Mouse (Mus musculus): ENCODE measurements around the gene 1700001C02Rik. TPM values are rescaled to one million over a fixed set of nuclear protein-coding genes. Genes with fewer than 3 reads are reported as not detected.

The 1700001C02Rik gene
- polyA plus RNA-seq, 1 experiment from 2014 or later, result 0.94 TPM

DNA sequence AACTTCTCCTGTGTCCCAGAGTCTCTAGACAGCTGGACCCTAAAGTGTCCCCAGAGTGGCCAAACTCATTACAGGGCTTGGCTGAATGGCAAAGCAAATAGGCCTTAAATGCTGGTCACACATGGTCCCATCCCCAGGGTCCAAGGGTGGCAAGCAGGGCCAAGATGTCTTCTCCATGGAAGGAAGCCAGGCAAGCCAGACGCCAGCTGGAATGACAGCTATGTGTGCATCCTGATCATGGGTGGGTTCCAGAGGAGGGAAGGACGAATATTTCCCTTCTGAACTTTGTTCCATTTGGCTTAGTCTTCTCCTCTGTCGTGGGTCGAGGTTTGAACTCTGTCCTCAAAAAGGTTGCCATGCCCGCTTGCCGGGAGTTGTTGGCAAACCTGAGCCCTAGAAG lies 19.3 kb downstream of the 1700001C02Rik start:
- H3K9me3 ChIP-seq (ENCODE audit: control insufficient read depth, low read length), result no peaks in the 10 kb centered on the region
- H3K4me1 ChIP-seq (replicated peaks; ENCODE audit: control insufficient read depth, insufficient read depth, low read length), result no peaks in the 10 kb centered on the region
- no peak overlapping the region for H3K27ac ChIP-seq (ENCODE audit: low read length)
- WGBS, result 90% methylated on average over 6 of the region's 6 CpGs
- ATAC-seq, result no peak
- H3K4me2 ChIP-seq (ENCODE audit: low read length), result no peak overlapping the region
- H3K36me3 ChIP-seq (ENCODE audit: control insufficient read depth, insufficient read depth), result no peaks in the 10 kb centered on the region
- H3K27me3 ChIP-seq (replicated peaks; ENCODE audit: control insufficient read depth, insufficient read depth, low read length), result no peaks in the 10 kb centered on the region
- H3K9ac ChIP-seq (replicated peaks; ENCODE audit: low read depth, low read length), result no peak overlapping the region
- H3K4me3 ChIP-seq (replicated peaks; ENCODE audit: low read length), result no peak overlapping the region

DNA sequence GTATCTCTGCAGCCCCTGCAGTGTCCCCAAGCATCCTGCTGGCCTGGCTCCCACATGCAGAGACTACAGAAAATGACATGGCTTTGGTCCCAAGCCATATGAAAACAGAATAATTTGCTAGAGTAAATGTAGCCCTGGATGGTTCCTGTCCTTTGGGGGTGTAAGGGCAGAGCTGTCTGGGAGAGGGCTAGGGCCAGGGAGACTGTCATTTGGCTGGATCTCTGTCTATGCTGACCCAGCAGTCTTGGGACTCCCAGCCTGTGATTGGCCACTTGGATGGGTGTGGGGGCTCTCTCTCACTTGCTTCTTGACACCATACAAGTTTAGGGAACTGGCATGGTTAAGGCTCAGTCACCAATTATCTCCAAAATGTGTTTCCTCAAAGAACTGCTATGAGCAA lies 24.4 kb downstream of the 1700001C02Rik start:
- H3K4me3 ChIP-seq (replicated peaks; ENCODE audit: low read length), result no peak overlapping the region
- H3K27ac ChIP-seq (ENCODE audit: low read length), result no peak overlapping the region
- no peaks in the 10 kb centered on the region for H3K4me1 ChIP-seq (replicated peaks; ENCODE audit: control insufficient read depth, insufficient read depth, low read length)
- no peak for ATAC-seq
- no peak overlapping the region for H3K9ac ChIP-seq (replicated peaks; ENCODE audit: low read depth, low read length)
- H3K9me3 ChIP-seq (ENCODE audit: control insufficient read depth, low read length), result no peaks in the 10 kb centered on the region
- H3K4me2 ChIP-seq (ENCODE audit: low read length), result no peak overlapping the region
- H3K36me3 ChIP-seq (ENCODE audit: control insufficient read depth, insufficient read depth), result no peaks in the 10 kb centered on the region
- no peaks in the 10 kb centered on the region for H3K27me3 ChIP-seq (replicated peaks; ENCODE audit: control insufficient read depth, insufficient read depth, low read length)

DNA sequence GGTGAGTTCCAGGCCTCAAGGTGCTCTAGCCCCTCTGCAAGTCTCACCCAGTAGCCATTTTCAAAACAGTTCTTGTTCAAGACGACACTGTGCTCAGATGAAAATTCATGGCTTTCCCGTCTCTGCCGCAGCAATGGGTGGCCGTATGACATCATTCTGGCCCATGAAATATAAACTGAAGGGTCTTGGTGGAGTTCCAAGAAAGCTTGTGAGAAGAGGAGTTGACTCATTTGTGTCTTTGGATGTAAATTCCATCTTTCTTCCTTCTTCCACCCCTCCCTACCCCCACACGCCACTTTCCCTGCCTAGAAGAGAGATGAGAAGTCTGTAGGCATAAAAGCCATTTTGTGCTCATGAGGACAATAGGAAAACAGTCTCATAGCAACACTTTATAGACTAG lies 25.0 kb downstream of the 1700001C02Rik start:
- no peaks in the 10 kb centered on the region for H3K27me3 ChIP-seq (replicated peaks; ENCODE audit: control insufficient read depth, insufficient read depth, low read length)
- no peak overlapping the region for H3K4me2 ChIP-seq (ENCODE audit: low read length)
- H3K9ac ChIP-seq (replicated peaks; ENCODE audit: low read depth, low read length), result no peak overlapping the region
- 70% methylated on average over 5 of the region's 5 CpGs for WGBS
- H3K4me3 ChIP-seq (replicated peaks; ENCODE audit: low read length), result no peak overlapping the region
- H3K9me3 ChIP-seq (ENCODE audit: control insufficient read depth, low read length), result no peaks in the 10 kb centered on the region
- H3K4me1 ChIP-seq (replicated peaks; ENCODE audit: control insufficient read depth, insufficient read depth, low read length), result no peaks in the 10 kb centered on the region
- no peak for ATAC-seq
- no peak overlapping the region for H3K27ac ChIP-seq (ENCODE audit: low read length)
- H3K36me3 ChIP-seq (ENCODE audit: control insufficient read depth, insufficient read depth), result no peaks in the 10 kb centered on the region

DNA sequence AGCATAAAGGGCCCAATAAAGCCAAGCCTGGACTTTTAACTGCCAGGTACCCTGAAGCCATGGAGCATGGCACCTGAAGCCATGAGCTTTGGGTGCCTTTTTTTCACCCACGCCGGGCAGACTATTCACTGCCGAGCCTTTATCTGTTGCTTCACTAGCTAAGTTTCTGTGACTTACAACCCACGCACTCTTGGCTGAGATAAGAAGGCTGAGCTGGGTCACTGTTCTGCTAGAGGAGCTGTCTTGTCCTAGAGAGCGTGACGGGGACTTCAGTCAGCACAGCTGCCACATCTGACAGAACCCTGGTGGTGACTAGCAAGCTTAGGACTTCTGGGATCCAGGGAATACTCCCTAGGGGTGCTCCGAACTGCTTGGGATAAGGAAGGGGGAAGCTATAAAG lies 27.9 kb downstream of the 1700001C02Rik start:
- ATAC-seq, result no peak
- no peaks in the 10 kb centered on the region for H3K27me3 ChIP-seq (replicated peaks; ENCODE audit: control insufficient read depth, insufficient read depth, low read length)
- 82% methylated on average over 7 of the region's 7 CpGs for WGBS
- H3K9ac ChIP-seq (replicated peaks; ENCODE audit: low read depth, low read length), result no peak overlapping the region
- no peaks in the 10 kb centered on the region for H3K36me3 ChIP-seq (ENCODE audit: control insufficient read depth, insufficient read depth)
- H3K4me2 ChIP-seq (ENCODE audit: low read length), result no peak overlapping the region
- H3K4me1 ChIP-seq (replicated peaks; ENCODE audit: control insufficient read depth, insufficient read depth, low read length), result no peaks in the 10 kb centered on the region
- no peaks in the 10 kb centered on the region for H3K9me3 ChIP-seq (ENCODE audit: control insufficient read depth, low read length)
- no peak overlapping the region for H3K4me3 ChIP-seq (replicated peaks; ENCODE audit: low read length)
- no peak overlapping the region for H3K27ac ChIP-seq (ENCODE audit: low read length)

DNA sequence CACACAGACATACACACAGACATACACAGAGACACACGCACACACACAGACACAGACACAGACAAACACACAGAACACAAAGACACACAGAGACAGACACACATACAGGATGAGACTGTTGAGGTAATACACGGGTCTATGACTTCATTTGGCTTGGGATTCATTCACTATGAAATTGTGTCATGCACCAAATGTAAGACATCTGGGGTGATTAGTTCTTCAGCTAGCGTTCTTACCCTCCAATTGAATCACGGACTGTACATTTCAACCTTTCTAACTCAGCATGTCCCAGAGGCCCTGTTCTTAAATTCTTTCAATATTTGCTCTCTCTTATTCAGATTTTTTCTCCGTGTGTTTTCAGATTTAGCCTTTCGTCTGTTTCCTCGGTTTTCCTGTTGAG lies 28.8 kb downstream of the 1700001C02Rik start:
- Histone ChIP-seq H3K36me3 (ENCODE audit: control insufficient read depth, insufficient read depth) (no peaks in the 10 kb centered on the region), H3K27ac (ENCODE audit: low read length) (no peak overlapping the region), H3K9me3 (ENCODE audit: control insufficient read depth, low read length) (no peaks in the 10 kb centered on the region), H3K9ac (replicated peaks; ENCODE audit: low read depth, low read length) (no peak overlapping the region), H3K4me2 (ENCODE audit: low read length) (no peak overlapping the region), H3K4me3 (replicated peaks; ENCODE audit: low read length) (no peak overlapping the region), H3K27me3 (replicated peaks; ENCODE audit: control insufficient read depth, insufficient read depth, low read length) (no peaks in the 10 kb centered on the region), H3K4me1 (replicated peaks; ENCODE audit: control insufficient read depth, insufficient read depth, low read length) (no peaks in the 10 kb centered on the region)
- ATAC-seq, result no peak
- 84% methylated on average over 7 of the region's 7 CpGs for WGBS

DNA sequence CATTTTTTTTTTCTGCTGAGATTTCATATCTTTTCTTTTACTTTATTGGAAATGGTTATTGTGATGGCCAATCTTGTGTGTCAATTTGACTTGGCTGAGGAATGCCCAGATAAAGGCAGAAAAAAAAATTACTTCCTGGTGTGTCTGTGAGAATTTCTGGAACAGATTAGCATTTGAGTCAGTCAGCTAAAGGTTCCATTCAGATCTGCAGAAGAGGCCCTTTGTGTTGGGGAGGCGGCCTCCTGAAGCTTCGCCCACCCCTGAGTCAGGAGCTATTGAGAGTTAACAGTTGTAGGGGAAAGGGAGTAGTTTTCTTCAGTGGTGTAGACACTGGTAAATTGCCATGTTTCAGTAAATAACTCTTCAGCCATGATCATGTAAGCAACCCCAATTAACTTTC lies 29.4 kb downstream of the 1700001C02Rik start:
- H3K27ac ChIP-seq (ENCODE audit: low read length), result no peak overlapping the region
- H3K9ac ChIP-seq (replicated peaks; ENCODE audit: low read depth, low read length), result no peak overlapping the region
- no peak overlapping the region for H3K4me3 ChIP-seq (replicated peaks; ENCODE audit: low read length)
- H3K36me3 ChIP-seq (ENCODE audit: control insufficient read depth, insufficient read depth), result no peaks in the 10 kb centered on the region
- H3K27me3 ChIP-seq (replicated peaks; ENCODE audit: control insufficient read depth, insufficient read depth, low read length), result no peaks in the 10 kb centered on the region
- no peaks in the 10 kb centered on the region for H3K9me3 ChIP-seq (ENCODE audit: control insufficient read depth, low read length)
- no peak overlapping the region for H3K4me2 ChIP-seq (ENCODE audit: low read length)
- H3K4me1 ChIP-seq (replicated peaks; ENCODE audit: control insufficient read depth, insufficient read depth, low read length), result no peaks in the 10 kb centered on the region
- no peak for ATAC-seq
- 18% methylated on average over 2 of the region's 2 CpGs for WGBS

DNA sequence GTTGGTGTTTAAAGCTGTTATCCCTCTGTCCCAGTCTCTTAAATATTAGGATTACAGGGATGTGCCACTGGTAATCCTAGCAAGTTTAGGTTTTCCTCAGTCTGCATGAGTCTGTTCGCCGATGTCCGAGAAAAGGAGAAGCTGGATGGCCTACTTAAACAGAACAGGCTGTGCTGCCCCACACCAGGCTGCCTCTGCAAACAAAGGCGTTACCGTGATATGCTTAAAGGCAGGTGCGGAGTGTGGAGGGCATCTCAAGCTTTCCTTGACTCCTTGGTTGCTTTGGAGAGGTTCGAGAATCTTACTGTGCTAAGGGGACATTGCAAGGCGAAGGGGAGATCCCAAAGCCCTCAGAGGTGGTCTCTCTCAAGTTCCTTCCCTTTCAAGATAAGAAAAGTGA lies 31.0 kb downstream of the 1700001C02Rik start:
- Histone ChIP-seq H3K4me2 (ENCODE audit: low read length) (no peak overlapping the region), H3K9me3 (ENCODE audit: control insufficient read depth, low read length) (no peaks in the 10 kb centered on the region), H3K27me3 (replicated peaks; ENCODE audit: control insufficient read depth, insufficient read depth, low read length) (no peaks in the 10 kb centered on the region), H3K4me1 (replicated peaks; ENCODE audit: control insufficient read depth, insufficient read depth, low read length) (no peaks in the 10 kb centered on the region), H3K36me3 (ENCODE audit: control insufficient read depth, insufficient read depth) (no peaks in the 10 kb centered on the region), H3K27ac (ENCODE audit: low read length) (no peak overlapping the region), H3K9ac (replicated peaks; ENCODE audit: low read depth, low read length) (no peak overlapping the region), H3K4me3 (replicated peaks; ENCODE audit: low read length) (no peak overlapping the region)
- WGBS, result 93% methylated on average over 8 of the region's 8 CpGs
- no peak for ATAC-seq

DNA sequence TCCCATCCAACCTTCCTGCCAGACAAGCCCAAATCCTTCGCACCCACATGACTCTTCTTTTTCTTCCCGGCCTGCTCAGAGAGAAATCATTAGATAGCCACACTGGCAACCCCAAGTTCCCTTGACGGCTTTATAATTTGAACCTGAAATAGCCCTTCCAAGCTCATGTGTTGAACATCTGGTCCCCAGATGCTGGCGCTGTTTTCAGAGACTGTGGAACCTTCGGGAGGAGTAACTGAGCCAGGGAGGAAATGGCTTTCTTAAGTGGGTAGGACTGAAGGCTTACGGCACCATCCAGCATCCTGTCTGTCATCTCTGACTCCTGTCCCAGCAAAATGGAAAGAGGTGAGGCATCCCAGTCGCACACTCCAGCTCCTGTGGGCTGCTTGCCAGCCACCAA lies 31.5 kb downstream of the 1700001C02Rik start:
- whole genome bisulfite sequencing, result 75% methylated on average over 7 of the region's 7 CpGs
- no peak for ATAC-seq
- Histone ChIP-seq H3K9me3 (ENCODE audit: control insufficient read depth, low read length) (no peaks in the 10 kb centered on the region), H3K36me3 (ENCODE audit: control insufficient read depth, insufficient read depth) (no peaks in the 10 kb centered on the region), H3K27ac (ENCODE audit: low read length) (no peak overlapping the region), H3K4me3 (replicated peaks; ENCODE audit: low read length) (no peak overlapping the region), H3K9ac (replicated peaks; ENCODE audit: low read depth, low read length) (no peak overlapping the region), H3K27me3 (replicated peaks; ENCODE audit: control insufficient read depth, insufficient read depth, low read length) (no peaks in the 10 kb centered on the region), H3K4me2 (ENCODE audit: low read length) (no peak overlapping the region), H3K4me1 (replicated peaks; ENCODE audit: control insufficient read depth, insufficient read depth, low read length) (no peaks in the 10 kb centered on the region)

DNA sequence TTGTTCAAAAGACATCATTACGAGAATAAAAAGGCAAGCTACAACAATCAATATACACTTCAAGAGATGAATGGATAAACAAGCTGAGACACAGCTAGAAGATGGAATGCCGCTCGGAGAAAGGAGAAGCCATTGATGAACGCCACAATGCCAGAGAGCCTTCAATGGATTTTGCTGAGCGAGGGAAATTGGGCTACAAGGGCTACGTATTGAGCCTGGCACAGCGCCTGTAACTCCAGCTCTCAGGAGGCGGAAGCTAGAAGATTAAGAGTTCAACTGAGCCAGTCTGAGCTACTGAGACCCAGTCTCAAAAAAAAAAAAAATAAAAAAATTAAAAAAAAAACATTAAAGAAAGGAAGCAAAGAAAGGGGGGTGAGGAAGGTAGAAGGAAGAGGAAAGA lies 47.3 kb downstream of the 1700001C02Rik start:
- Histone ChIP-seq H3K27me3 (replicated peaks; ENCODE audit: control insufficient read depth, insufficient read depth, low read length) (no peaks in the 10 kb centered on the region), H3K4me2 (ENCODE audit: low read length) (no peak overlapping the region), H3K4me1 (replicated peaks; ENCODE audit: control insufficient read depth, insufficient read depth, low read length) (no peaks in the 10 kb centered on the region), H3K9ac (replicated peaks; ENCODE audit: low read depth, low read length) (no peak overlapping the region), H3K27ac (ENCODE audit: low read length) (no peak overlapping the region), H3K9me3 (ENCODE audit: control insufficient read depth, low read length) (no peaks in the 10 kb centered on the region), H3K4me3 (replicated peaks; ENCODE audit: low read length) (no peak overlapping the region), H3K36me3 (ENCODE audit: control insufficient read depth, insufficient read depth) (no peaks in the 10 kb centered on the region)
- WGBS, result 42% methylated on average over 8 of the region's 8 CpGs
- ATAC-seq, result no peak

DNA sequence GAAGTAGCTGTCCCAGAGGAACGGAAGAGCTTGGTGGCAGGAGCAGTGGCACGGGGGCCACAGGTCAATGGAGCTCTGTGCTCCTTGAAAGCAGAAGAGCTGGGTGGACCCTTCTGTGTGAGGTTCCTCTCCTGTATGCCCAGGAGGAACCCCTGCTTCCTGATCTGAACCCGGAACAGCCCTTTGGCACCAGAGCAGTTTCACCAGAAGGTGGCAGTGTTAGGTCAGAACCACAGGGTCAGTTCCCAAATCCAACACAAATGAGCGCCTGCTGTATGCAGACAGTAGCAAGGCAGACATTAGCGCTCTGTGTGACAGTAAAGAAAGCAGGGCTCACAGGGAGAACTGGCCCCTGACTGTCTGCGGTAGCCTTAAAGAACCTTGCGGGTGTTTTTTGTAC lies 50.5 kb downstream of the 1700001C02Rik start:
- Histone ChIP-seq H3K4me1 (replicated peaks; ENCODE audit: control insufficient read depth, insufficient read depth, low read length) (peaks cover 11% of the 10 kb centered on the region; the same call in 1 of the 2 replicates), H3K4me3 (replicated peaks; ENCODE audit: low read length) (no peak overlapping the region), H3K9me3 (ENCODE audit: control insufficient read depth, low read length) (no peaks in the 10 kb centered on the region), H3K36me3 (ENCODE audit: control insufficient read depth, insufficient read depth) (no peaks in the 10 kb centered on the region), H3K27ac (ENCODE audit: low read length) (no peak overlapping the region), H3K9ac (replicated peaks; ENCODE audit: low read depth, low read length) (no peak overlapping the region), H3K4me2 (ENCODE audit: low read length) (no peak overlapping the region), H3K27me3 (replicated peaks; ENCODE audit: control insufficient read depth, insufficient read depth, low read length) (no peaks in the 10 kb centered on the region)
- ATAC-seq, result no peak
- 54% methylated on average over 7 of the region's 7 CpGs for WGBS

Measured in forebrain, embryonic 16.5 days (tissue).